Mouse (Mus musculus) heart, adult 11 months (tissue): ENCODE results near the gene Cse1l.

Experiments used
- DNase-seq: peaks from one replicate; pipeline ENCODE4 v3.0.0; 2022

Cse1l gene

DNA sequence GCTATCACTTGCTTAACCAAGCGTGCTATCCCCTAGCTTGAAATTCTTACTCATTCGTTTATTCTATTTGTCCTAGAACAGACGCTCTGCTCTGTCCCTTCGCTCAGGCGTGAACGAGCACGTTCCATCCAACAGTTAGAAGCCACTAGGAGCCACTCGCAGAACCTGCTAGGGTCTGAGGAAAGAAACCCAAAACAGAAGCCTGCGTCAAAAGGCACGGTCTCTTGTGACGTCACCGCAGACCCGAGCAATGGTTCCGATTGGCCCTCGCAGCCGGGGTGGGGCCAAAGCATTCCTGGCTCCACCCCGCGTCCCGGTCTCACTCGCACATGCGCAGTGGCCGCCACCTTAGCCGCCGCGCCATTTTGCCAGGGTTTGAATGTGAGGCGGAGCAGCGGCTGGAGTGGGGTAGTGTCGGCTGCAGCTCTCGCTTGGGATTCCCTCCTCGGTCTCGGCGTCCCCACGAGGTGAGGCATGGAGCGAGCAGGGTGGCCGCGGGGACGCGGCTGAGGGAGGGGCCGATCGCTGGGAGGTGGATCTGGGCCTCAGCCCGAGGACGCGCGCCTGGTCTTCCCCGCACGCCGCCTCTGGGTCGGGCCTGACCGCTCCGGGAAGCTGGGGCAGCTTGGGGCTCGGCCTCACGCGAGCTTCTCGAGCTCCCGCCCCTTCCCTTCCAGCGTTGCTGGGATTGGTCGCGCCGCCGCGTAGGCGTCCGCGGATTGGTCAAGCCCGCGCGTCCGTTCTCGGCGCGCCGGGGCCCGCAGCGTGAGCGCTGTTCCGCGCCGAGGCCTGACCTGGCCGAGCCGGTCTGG lies at the start of gene Cse1l:
TSS of gene Cse1l (plus strand) at position 330 of the 812 bp plus-strand sequence.
- peak; percentile 100 for DNase-seq

DNA sequence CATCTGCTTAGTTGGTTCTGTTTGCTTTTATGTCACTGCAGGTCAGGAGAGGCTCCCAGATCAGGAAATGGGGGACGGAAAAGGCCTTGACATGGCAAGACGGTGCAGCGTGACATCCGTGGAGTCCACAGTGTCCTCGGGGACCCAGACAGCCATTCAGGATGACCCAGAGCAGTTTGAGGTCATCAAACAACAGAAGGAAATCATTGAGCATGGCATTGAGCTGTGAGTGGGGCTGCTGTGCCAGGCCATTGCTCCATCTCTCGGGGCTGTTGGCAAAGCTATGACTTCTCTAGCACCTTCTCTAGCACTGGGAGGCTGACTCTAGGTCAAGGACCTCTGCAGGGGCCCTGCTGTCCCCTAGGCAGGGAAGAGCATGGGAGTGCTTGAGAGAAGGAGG lies 49.5 kb upstream of the Cse1l start:
- no peak for DNase-seq

GRCm38 (mm10) chr2:166857118-166857517 lies 48.7 kb upstream of the Cse1l start:
- no peak for DNase-seq

- DNase-seq: no peak
Observed at GRCm38 (mm10) chr2:166859214-166859613, 46.6 kb upstream of the Cse1l start.

DNA sequence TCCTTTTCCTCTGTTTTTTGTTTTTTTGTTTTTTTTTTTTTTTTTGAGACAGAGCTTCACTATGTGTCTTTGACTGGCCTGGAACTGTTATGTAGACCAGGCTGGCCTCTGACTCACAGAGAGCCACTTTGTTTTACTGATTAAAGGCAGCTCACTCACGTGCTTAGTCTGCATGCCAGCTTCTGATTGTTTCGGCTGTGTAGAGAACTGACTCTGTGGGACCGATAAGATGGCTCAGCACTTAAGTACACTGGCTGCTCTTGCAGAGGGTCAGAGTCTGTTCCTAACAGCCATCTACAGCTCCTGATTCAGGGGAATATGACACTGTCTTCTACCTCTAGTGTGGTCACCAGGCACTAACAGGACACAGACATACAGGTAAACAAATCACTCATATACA lies 43.3 kb upstream of the Cse1l start:
- no peak for DNase-seq

DNA sequence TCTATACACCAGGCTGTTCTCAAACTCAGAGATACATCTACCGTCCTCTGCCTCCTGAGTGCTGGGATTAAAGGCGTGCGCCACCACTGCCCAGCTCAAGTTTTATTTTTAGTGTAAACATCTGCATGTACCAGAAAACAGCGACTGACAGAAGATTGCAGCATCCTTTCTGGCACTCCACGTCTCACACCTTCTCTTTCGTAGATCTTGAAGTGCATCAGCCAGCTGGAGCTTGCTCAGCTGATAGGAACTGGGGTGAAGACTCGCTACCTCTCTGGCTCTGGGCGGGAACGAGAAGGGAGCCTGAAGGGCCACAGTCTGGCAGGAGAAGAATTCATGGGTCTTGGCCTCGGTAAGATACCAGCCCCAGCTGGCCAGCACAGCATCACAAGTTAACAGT lies 40.4 kb upstream of the Cse1l start:
- DNase-seq: no peak

DNA sequence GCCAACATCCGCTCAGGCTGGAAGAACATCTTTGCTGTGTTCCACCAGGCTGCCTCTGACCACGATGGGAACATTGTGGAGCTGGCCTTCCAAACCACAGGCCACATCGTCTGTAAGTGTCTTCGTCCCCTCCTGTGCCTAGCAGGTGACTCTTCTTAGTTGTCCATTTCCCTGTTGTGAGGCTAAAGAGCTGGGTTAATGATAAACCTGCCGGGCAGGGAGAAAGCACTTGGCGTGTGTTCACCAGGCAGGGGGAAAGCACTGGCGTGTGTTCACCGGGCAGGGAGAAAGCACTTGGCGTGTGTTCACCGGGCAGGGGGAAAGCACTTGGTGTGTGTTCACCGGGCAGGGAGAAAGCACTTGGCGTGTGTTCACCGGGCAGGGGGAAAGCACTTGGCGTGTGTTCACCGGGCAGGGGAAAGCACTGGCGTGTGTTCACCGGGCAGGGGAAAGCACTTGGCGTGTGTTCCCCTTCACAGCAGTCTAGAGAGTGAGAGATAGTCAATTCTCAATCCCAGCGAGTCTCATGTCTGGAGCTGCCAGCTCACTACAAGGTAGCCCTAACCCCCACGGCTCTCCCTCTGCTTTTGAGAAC lies 35.5 kb upstream of the Cse1l start:
- DNase-seq: no peak

- no peak for DNase-seq
Observed at GRCm38 (mm10) chr2:166870899-166871298, 34.9 kb upstream of the Cse1l start.

GRCm38 (mm10) chr2:166874675-166875280 lies 31.1 kb upstream of the Cse1l start:
- no peak for DNase-seq

GRCm38 (mm10) chr2:166875561-166875960 lies 30.3 kb upstream of the Cse1l start:
- no peak for DNase-seq

DNA sequence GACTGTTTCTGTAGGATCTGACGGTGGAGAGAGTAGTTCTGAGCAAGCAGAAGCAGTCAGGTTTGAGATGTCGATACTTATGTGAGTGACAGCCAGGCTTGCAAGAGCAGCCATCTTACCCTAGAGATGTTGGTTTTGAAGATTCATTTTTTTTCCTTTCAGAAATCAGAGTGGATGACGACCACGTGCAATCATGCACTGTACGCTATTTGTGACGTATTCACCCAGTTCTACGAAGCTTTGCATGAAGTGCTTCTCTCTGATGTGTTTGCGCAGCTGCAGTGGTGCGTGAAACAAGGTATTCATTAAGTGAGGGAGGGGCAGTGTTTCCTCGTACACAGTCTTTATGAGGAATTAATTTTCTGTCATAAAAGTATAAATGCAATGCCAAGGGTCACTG lies 29.5 kb upstream of the Cse1l start:
- DNase-seq: no peak

GRCm38 (mm10) chr2:166885066-166885465 lies 20.8 kb upstream of the Cse1l start:
- no peak for DNase-seq

DNA sequence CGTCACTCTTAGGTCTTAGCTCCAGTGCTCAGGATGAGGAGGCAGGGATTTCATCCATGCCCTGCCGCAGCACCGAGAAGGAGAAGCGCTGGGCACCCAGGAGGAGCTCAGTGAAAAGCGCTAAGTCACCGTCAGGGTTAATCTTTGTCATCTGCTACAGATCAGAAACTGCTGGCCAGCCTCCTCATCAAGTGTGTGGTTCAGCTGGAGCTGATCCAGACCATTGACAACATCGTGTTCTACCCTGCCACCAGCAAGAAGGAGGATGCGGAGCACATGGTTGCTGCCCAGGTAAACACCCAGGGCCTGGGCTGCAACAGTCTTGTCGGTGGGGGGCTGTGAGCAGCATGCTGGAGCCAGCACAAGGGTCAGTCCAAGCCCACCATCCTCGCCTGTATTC lies 20.2 kb upstream of the Cse1l start:
- no peak for DNase-seq

DNA sequence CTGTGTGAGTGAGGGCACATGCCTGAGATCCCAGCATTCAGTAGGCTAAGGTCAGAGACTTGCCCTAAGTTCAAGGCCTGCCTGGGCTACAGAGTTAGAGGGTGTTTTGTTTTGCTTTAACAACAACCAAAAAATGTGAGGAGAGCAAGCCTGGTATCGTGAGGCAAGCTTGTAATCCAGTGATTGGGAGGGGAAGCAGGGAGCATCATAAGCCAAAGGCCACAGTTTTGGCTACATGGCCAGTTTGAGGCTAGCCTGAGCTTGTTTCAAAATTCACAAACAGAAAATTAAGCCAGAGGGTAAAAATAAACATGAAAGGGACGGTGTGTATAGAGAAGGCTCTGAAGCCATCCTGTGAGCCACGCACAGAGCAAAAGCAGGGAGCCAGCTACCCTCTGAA lies 19.6 kb upstream of the Cse1l start:
- DNase-seq: no peak

DNA sequence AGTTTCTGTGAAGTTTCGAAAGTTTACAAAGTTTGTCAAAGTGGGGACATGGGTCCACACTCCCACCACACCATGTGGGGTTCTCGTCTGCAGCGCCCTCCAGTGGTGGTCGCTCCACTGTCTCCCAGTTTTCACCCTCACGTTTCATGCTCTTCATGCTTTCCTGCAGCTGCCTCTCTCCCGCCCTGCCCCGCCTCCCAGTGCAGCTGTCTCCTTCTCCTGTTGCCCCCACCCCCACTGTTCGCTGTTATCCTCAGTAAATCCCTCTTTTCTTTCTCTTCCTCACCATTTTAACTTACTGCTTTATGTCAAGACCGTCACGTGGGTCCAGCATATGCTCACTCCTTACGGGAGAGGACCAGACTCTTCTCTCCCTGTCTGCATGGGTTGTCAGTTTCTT lies 18.0 kb upstream of the Cse1l start:
- DNase-seq: no peak

- DNase-seq: no peak
Observed at GRCm38 (mm10) chr2:166891366-166891880, 14.4 kb upstream of the Cse1l start.

DNA sequence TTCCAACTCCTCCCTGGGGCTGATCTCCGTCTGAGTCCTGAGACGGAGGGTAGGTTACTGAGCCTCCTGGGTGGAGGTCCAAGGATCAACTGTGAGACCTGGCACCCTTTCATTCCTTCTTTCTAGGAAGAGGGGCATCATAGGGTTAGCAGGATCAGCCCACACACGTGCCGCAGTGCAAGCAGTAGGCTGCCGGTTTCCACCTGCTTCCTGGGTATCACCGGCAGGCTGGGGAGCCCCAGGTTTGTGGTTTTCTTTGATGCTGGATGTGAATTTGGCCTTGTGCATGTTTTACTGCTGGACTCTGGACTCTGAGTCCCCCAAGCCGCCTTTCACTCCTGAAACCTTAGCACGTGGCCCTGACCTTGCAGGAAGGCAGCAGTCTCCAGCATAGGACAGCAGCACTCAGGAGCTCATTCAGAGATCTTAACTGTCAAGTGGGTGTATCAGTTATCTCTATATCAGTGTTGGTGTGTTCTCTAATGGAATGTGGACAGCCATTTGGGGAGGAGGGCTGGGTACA lies 13.6 kb upstream of the Cse1l start:
- DNase-seq: no peak

DNA sequence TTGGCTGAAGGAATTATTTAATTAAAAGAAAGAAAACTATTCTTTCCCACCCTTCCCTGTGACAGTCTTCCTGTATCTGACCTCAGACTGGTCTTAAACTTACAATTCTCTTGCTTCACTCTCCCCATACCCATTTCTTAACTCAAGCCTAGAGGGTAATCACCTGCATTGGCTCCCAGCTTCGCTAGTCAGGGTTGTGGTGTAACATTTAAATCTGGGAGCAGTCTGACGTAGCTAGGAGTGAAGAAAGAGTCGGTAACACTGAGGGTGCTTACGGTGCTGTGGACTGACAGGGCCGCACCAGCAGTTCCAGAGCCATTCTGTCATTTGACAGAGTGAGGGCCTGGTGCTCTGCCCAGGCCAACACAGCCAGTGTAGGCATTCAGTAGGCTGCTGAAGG lies 12.8 kb upstream of the Cse1l start:
- no peak for DNase-seq

DNA sequence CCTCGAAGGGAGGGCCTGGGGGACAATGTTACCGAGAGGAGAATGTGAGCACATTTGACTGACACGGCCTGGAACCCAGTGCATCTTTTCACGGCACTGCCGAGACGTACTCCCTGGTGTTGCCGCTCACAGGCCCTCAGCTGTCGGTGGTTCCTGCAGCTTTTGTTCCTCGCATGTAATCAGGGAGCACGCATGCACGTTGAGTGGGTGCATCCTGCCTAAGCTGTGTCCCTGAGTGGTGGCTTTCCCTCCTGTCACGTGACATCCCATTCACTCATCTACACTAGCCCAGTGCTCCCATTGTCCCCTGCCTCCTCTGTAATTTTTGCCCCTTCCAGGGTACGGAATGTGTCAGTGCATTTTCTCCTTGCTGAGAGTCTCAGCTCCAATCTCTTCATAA lies 9.5 kb upstream of the Cse1l start:
- DNase-seq: no peak

GRCm38 (mm10) chr2:166896974-166897373 lies 8.9 kb upstream of the Cse1l start:
- DNase-seq: no peak

GRCm38 (mm10) chr2:166899161-166899560 lies 6.7 kb upstream of the Cse1l start:
- no peak for DNase-seq

DNA sequence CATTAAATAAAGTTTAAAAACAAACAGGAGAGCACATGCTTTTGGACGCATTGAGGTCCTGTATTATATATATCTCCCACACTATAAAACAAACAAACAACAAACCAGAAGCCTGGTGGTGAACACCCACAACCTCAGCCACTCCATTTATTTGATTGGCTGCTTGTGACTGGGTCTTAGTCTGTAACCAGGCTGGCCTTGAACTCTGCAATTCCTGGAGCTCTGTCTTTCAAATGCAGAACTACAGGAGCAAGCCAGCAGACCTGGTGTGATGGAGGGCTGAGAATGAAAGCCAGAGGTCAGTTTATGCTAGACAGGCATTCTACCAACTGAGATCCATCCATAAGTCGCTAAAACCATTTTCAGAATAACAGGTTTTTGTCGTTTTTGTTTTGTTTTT lies 6.1 kb upstream of the Cse1l start:
- no peak for DNase-seq

DNA sequence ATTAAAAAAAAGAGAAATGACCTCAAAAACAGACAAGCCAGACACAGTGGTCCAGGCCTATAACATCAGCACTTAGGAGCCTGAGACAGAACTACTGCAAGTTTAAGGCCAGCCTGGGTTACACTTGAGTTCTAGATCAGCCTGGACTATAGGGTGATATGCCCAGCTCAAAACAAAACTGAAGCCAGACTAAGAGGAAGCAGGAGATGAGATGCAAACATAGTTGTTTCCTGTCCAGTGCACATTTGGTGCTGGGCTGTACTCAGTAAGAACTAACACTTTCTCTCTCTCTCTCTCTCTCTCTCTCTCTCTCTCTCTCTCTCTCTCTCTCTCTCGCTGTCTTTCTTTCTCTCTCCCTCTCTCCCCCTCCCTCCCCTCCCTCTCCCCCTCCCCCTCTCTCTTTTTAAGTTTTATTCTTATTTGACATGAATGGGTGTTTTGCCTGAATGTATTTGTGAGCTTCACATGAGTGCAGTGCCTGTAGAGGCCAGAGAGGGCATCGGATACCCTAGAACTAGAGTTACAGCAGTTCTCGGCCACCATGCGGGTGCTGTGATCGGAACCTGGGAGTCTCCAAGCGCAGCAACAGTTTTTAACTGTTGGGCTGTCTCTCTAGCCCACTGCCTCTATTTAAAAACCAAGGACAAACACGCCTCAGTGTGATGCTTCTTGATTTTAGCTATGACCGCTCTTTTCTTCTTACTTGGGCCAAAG lies 4.9 kb upstream of the Cse1l start:
- DNase-seq: no peak
